Mouse (Mus musculus) liver, postnatal 0 days (tissue): ENCODE data around the gene Sycp2l. TPM values are rescaled to one million over a fixed set of nuclear protein-coding genes. Genes with fewer than 3 reads are reported as not detected.
A peak's percentile ranks its signal among the peaks of the same experiment; 100 is the strongest.

Experiments
- ATAC-seq: fragments of 200-750 bp; cut with Nextera tagmentation; 2 replicates; pipeline ENCODE4 v1.8.0; 2017; ENCODE audit warnings: mild to moderate bottlenecking, moderate library complexity
- DNase-seq: peaks from one replicate; pipeline ENCODE4 v3.0.0-alpha.2; 2016
- H3K27ac ChIP-seq: fragments of 300-500 bp; sonication (generic); 2 replicates; pipeline ENCODE4 v1.5.1; 2014; ENCODE audit warnings: antibody characterized with exemption, moderate library complexity, mild to moderate bottlenecking, low read depth
- H3K27me3 ChIP-seq: fragments of 300-500 bp; sonication (generic); 2 replicates; pipeline ENCODE4 v1.6.1; 2014; ENCODE audit warnings: low read length, control low read depth, mixed read lengths; ENCODE audit not compliant: insufficient read depth
- H3K36me3 ChIP-seq: fragments of 300-500 bp; sonication (generic); replicated peaks from 2 replicates; pipeline ENCODE4 v1.6.1; 2014; ENCODE audit warnings: mild to moderate bottlenecking, control low read depth, low read length, moderate library complexity, mixed read lengths; ENCODE audit not compliant: insufficient read depth
- H3K4me1 ChIP-seq: fragments of 300-500 bp; sonication (generic); 2 replicates; pipeline ENCODE4 v1.6.1; 2014; ENCODE audit warnings: antibody characterized with exemption, mild to moderate bottlenecking, control low read depth; ENCODE audit not compliant: insufficient read depth
- H3K4me2 ChIP-seq: fragments of 300-500 bp; sonication (generic); 2 replicates; pipeline ENCODE4 v1.6.1; 2014; ENCODE audit warnings: low read depth, mild to moderate bottlenecking, low read length, moderate library complexity, mixed read lengths
- H3K4me3 ChIP-seq: fragments of 300-500 bp; sonication (generic); 2 replicates; pipeline ENCODE4 v1.5.1; 2014; ENCODE audit warnings: low read depth, low read length
- H3K9ac ChIP-seq: fragments of 300-500 bp; sonication (generic); replicated peaks from 2 replicates; pipeline ENCODE4 v1.6.1; 2014; ENCODE audit warnings: mild to moderate bottlenecking, moderate library complexity
- H3K9me3 ChIP-seq: fragments of 300-500 bp; sonication (generic); 2 replicates; pipeline ENCODE4 v1.6.1; 2016; ENCODE audit warnings: mild to moderate bottlenecking, control low read depth, low read length, mixed read lengths
- CTCF ChIP-seq: sonication (generic); IDR thresholded peaks from 2 replicates; pipeline ENCODE4 v1.5.1; 2016; ENCODE audit warnings: antibody characterized with exemption, low read depth
- EP300 ChIP-seq: IDR thresholded peaks from 2 replicates; pipeline ENCODE4 v1.6.1; 2016; ENCODE audit warnings: antibody characterized with exemption, low read depth, mild to moderate bottlenecking
- WGBS: fragments of 180-500 bp; shearing (Covaris S2); extraction: QIAGEN DNeasy Blood & Tissue Kit; methylation state at CpG from one replicate; pipeline ENCODE4 v1.1.7; 2014; ENCODE audit not compliant: insufficient replicate concordance; 5-methylcytosine and 5-hydroxymethylcytosine counted together
- polyA plus RNA-seq: library from polyadenylated mRNA; unstranded; fragments of >200 nt; fragmentation: Nextera tagmentation; extraction: Ambion mirVana; gene quantifications from 2 replicates; pipeline ENCODE4 v1.2.1, GENCODE M21; 2015

Gene Sycp2l
- not detected in 2 replicates for polyA plus RNA-seq

- Histone ChIP-seq H3K4me1 (no peaks in the 10 kb centered on the region), H3K27ac (no peak within 1 kb of the TSS), H3K4me3 (no peak within 1 kb of the TSS), H3K27me3 (0 out of 2 replicates have a peak, but pooled peaks cover 5% of the 10 kb centered on the region), H3K9ac (no peak within 1 kb of the TSS), H3K36me3 (no peaks in the 10 kb centered on the region), H3K9me3 (no peaks in the 10 kb centered on the region), H3K4me2 (peak within 1 kb of the TSS; percentile 45)
- ATAC-seq (no peak), DNase-seq (no peak)
- WGBS = 31% methylated on average over 14 of the region's 14 CpGs
- TF ChIP-seq EP300 = no peak
- TF ChIP-seq CTCF = no peak
These were observed at the start of gene Sycp2l for GRCm38 (mm10) chr13:41113940-41114339. TSS of gene Sycp2l (plus strand) at chr13:41114307.

- TF ChIP-seq CTCF (no peak), EP300 (no peak)
These were observed 46.5 kb upstream of the Sycp2l start for GRCm38 (mm10) chr13:41067618-41068017.

GRCm38 (mm10) chr13:41071617-41072016 is 42.5 kb upstream of the Sycp2l start:
- 88% methylated on average over 11 of the region's 11 CpGs for WGBS

More at GRCm38 (mm10) chr13:41067618-41068017, 46.5 kb upstream of the Sycp2l start:
- H3K4me2 ChIP-seq = no peak overlapping the region
- DNase-seq (no peak), ATAC-seq (no peak)
- H3K4me1 ChIP-seq = no peaks in the 10 kb centered on the region
- H3K9me3 ChIP-seq = no peaks in the 10 kb centered on the region
- H3K9ac ChIP-seq = no peak overlapping the region
- H3K27me3 ChIP-seq = no peaks in the 10 kb centered on the region
- 91% methylated on average over 4 of the region's 4 CpGs for WGBS
- no peak overlapping the region for H3K4me3 ChIP-seq
- no peaks in the 10 kb centered on the region for H3K36me3 ChIP-seq
- H3K27ac ChIP-seq = no peak overlapping the region

GRCm38 (mm10) chr13:41073819-41074218 is 40.3 kb upstream of the Sycp2l start:
- ATAC-seq = no peak
- no peak for TF ChIP-seq EP300
- TF ChIP-seq CTCF = no peak

More at GRCm38 (mm10) chr13:41071617-41072016, 42.5 kb upstream of the Sycp2l start:
- Histone ChIP-seq H3K9me3 (no peaks in the 10 kb centered on the region), H3K27ac (no peak overlapping the region), H3K27me3 (no peaks in the 10 kb centered on the region), H3K9ac (no peak overlapping the region), H3K36me3 (no peaks in the 10 kb centered on the region), H3K4me1 (no peaks in the 10 kb centered on the region), H3K4me2 (no peak overlapping the region), H3K4me3 (no peak overlapping the region)
- TF ChIP-seq CTCF = no peak
- no peak for TF ChIP-seq EP300
- ATAC-seq = no peak
- no peak for DNase-seq

GRCm38 (mm10) chr13:41077921-41078320 is 36.2 kb upstream of the Sycp2l start:
- WGBS = 60% methylated on average over 9 of the region's 9 CpGs

More at GRCm38 (mm10) chr13:41073819-41074218, 40.3 kb upstream of the Sycp2l start:
- no peaks in the 10 kb centered on the region for H3K36me3 ChIP-seq
- no peaks in the 10 kb centered on the region for H3K9me3 ChIP-seq
- H3K27me3 ChIP-seq = peaks cover 13% of the 10 kb centered on the region
- H3K9ac ChIP-seq = no peak overlapping the region
- H3K4me3 ChIP-seq = no peak overlapping the region
- H3K27ac ChIP-seq = no peak overlapping the region
- DNase-seq = no peak
- H3K4me1 ChIP-seq = peaks cover 1% of the 10 kb centered on the region
- WGBS = 63% methylated on average over 5 of the region's 5 CpGs
- H3K4me2 ChIP-seq = no peak overlapping the region

GRCm38 (mm10) chr13:41078690-41079420 is 35.3 kb upstream of the Sycp2l start:
- 13% methylated on average over 22 of the region's 24 CpGs for WGBS
- DNase-seq (no peak), ATAC-seq (peak; percentile 38)
- H3K9ac ChIP-seq = no peak overlapping the region
- peaks cover 23% of the 10 kb centered on the region for H3K27me3 ChIP-seq
- H3K36me3 ChIP-seq = no peaks in the 10 kb centered on the region
- H3K4me3 ChIP-seq = peak overlapping the region; percentile 44
- H3K9me3 ChIP-seq = no peaks in the 10 kb centered on the region
- H3K4me1 ChIP-seq = peaks cover 11% of the 10 kb centered on the region
- TF ChIP-seq EP300 (no peak), CTCF (no peak)
- H3K27ac ChIP-seq = no peak overlapping the region
- peak overlapping the region; percentile 73 for H3K4me2 ChIP-seq

More at GRCm38 (mm10) chr13:41077921-41078320, 36.2 kb upstream of the Sycp2l start:
- DNase-seq (no peak), ATAC-seq (no peak)
- no peak overlapping the region for H3K4me2 ChIP-seq
- H3K27me3 ChIP-seq = peaks cover 23% of the 10 kb centered on the region
- H3K9me3 ChIP-seq = no peaks in the 10 kb centered on the region
- no peak overlapping the region for H3K27ac ChIP-seq
- H3K36me3 ChIP-seq = no peaks in the 10 kb centered on the region
- H3K4me3 ChIP-seq = no peak overlapping the region
- H3K9ac ChIP-seq = no peak overlapping the region
- TF ChIP-seq EP300 (no peak), CTCF (no peak)
- H3K4me1 ChIP-seq = peaks cover 11% of the 10 kb centered on the region
